Mouse (Mus musculus) liver, postnatal 0 days (tissue): ENCODE data around the gene Csf1. TPM values are rescaled to one million over a fixed set of nuclear protein-coding genes. Genes with fewer than 3 reads are reported as not detected.

ENCODE experiments used
- ATAC-seq: fragments of 200-750 bp; cut with Nextera tagmentation; 2 replicates; pipeline ENCODE4 v1.8.0; 2017; ENCODE audit warnings: mild to moderate bottlenecking, moderate library complexity
- DNase-seq: peaks from one replicate; pipeline ENCODE4 v3.0.0-alpha.2; 2016
- H3K27ac ChIP-seq: fragments of 300-500 bp; sonication (generic); 2 replicates; pipeline ENCODE4 v1.5.1; 2014; ENCODE audit warnings: antibody characterized with exemption, moderate library complexity, mild to moderate bottlenecking, low read depth
- H3K27me3 ChIP-seq: fragments of 300-500 bp; sonication (generic); 2 replicates; pipeline ENCODE4 v1.6.1; 2014; ENCODE audit warnings: low read length, control low read depth, mixed read lengths; ENCODE audit not compliant: insufficient read depth
- H3K36me3 ChIP-seq: fragments of 300-500 bp; sonication (generic); replicated peaks from 2 replicates; pipeline ENCODE4 v1.6.1; 2014; ENCODE audit warnings: mild to moderate bottlenecking, control low read depth, low read length, moderate library complexity, mixed read lengths; ENCODE audit not compliant: insufficient read depth
- H3K4me1 ChIP-seq: fragments of 300-500 bp; sonication (generic); 2 replicates; pipeline ENCODE4 v1.6.1; 2014; ENCODE audit warnings: antibody characterized with exemption, mild to moderate bottlenecking, control low read depth; ENCODE audit not compliant: insufficient read depth
- H3K4me2 ChIP-seq: fragments of 300-500 bp; sonication (generic); 2 replicates; pipeline ENCODE4 v1.6.1; 2014; ENCODE audit warnings: low read depth, mild to moderate bottlenecking, low read length, moderate library complexity, mixed read lengths
- H3K4me3 ChIP-seq: fragments of 300-500 bp; sonication (generic); 2 replicates; pipeline ENCODE4 v1.5.1; 2014; ENCODE audit warnings: low read depth, low read length
- H3K9ac ChIP-seq: fragments of 300-500 bp; sonication (generic); replicated peaks from 2 replicates; pipeline ENCODE4 v1.6.1; 2014; ENCODE audit warnings: mild to moderate bottlenecking, moderate library complexity
- H3K9me3 ChIP-seq: fragments of 300-500 bp; sonication (generic); 2 replicates; pipeline ENCODE4 v1.6.1; 2016; ENCODE audit warnings: mild to moderate bottlenecking, control low read depth, low read length, mixed read lengths
- CTCF ChIP-seq: sonication (generic); IDR thresholded peaks from 2 replicates; pipeline ENCODE4 v1.5.1; 2016; ENCODE audit warnings: antibody characterized with exemption, low read depth
- EP300 ChIP-seq: IDR thresholded peaks from 2 replicates; pipeline ENCODE4 v1.6.1; 2016; ENCODE audit warnings: antibody characterized with exemption, low read depth, mild to moderate bottlenecking
- WGBS: fragments of 180-500 bp; shearing (Covaris S2); extraction: QIAGEN DNeasy Blood & Tissue Kit; methylation state at CpG from one replicate; pipeline ENCODE4 v1.1.7; 2014; ENCODE audit not compliant: insufficient replicate concordance; 5-methylcytosine and 5-hydroxymethylcytosine counted together
- polyA plus RNA-seq: library from polyadenylated mRNA; unstranded; fragments of >200 nt; fragmentation: Nextera tagmentation; extraction: Ambion mirVana; gene quantifications from 2 replicates; pipeline ENCODE4 v1.2.1, GENCODE M21; 2015

Gene Csf1
- polyA plus RNA-seq, 1 experiment from 2014 or later = 7.2 TPM

DNA sequence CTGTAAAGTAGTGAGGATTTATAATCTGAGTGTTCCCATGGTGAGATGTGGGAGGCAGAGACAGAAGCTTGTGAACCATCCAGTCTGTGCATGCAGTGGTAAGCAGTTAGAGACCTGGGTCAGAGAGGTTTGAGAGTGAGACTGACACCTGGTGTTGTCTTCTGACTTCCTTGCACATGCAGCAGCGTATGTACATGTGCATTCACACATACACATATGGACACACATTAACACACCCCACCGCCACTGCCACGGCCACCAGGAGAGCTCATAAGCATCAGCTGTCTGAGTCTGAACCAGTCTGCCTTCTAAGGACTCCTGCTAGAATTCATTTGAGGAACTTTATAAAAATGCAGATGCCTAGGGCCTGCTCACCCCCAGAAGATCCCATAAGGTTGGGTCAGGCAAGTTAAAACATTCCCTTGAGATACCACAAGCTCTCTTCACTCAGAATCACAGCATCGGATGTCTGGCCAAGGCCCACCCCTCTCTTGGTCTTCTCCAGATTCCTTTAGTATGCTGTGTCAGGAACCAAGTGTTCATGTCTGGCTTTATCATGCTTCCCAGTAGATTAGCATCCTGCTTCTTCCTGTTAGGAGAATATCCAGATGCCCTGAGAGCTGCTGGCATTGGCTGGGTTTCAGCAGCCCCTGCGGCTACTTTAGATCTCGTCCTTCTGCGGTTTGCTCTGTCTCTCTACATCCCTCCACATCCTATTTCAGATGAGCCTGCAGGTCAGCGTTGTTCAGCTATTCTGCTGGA is 42.1 kb upstream of the Csf1 start:
- DNase-seq (no peak), ATAC-seq (no peak)
- TF ChIP-seq EP300 = no peak
- no peak for TF ChIP-seq CTCF
- no peaks in the 10 kb centered on the region for H3K36me3 ChIP-seq
- no peaks in the 10 kb centered on the region for H3K27me3 ChIP-seq
- H3K9me3 ChIP-seq = no peaks in the 10 kb centered on the region
- H3K9ac ChIP-seq = no peak overlapping the region
- no peak overlapping the region for H3K4me3 ChIP-seq
- WGBS = 73% methylated on average over 8 of the region's 8 CpGs
- no peak overlapping the region for H3K4me2 ChIP-seq
- peaks cover 5% of the 10 kb centered on the region; the same call in 1 of the 2 replicates for H3K4me1 ChIP-seq
- H3K27ac ChIP-seq = no peak overlapping the region

DNA sequence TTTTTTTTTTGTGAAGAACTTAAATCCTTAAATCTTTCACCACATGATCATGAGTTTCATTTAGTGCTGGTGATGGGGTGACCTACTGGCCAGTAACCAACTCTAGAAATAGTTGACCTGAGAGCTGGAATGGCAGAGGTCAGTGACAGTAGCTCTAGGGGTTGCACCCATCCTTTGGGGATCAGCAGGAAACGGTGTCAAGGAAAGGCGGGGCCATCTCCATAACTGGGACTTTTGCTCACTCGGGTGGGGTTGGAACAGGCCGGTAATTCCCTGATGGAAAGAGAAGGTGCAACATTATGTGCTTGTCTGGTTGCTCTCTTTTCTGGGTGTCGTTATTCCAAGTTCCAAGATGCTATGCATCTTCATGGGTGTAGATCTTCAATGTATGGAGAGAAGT is 38.7 kb upstream of the Csf1 start:
- DNase-seq (no peak), ATAC-seq (no peak)
- no peak for TF ChIP-seq CTCF
- no peak for TF ChIP-seq EP300
- Histone ChIP-seq H3K9ac (no peak overlapping the region), H3K27ac (no peak overlapping the region), H3K27me3 (no peaks in the 10 kb centered on the region), H3K4me2 (no peak overlapping the region), H3K4me3 (no peak overlapping the region), H3K4me1 (peaks cover 5% of the 10 kb centered on the region; the same call in 1 of the 2 replicates), H3K9me3 (no peaks in the 10 kb centered on the region), H3K36me3 (no peaks in the 10 kb centered on the region)
- WGBS = 78% methylated on average over 5 of the region's 5 CpGs

DNA sequence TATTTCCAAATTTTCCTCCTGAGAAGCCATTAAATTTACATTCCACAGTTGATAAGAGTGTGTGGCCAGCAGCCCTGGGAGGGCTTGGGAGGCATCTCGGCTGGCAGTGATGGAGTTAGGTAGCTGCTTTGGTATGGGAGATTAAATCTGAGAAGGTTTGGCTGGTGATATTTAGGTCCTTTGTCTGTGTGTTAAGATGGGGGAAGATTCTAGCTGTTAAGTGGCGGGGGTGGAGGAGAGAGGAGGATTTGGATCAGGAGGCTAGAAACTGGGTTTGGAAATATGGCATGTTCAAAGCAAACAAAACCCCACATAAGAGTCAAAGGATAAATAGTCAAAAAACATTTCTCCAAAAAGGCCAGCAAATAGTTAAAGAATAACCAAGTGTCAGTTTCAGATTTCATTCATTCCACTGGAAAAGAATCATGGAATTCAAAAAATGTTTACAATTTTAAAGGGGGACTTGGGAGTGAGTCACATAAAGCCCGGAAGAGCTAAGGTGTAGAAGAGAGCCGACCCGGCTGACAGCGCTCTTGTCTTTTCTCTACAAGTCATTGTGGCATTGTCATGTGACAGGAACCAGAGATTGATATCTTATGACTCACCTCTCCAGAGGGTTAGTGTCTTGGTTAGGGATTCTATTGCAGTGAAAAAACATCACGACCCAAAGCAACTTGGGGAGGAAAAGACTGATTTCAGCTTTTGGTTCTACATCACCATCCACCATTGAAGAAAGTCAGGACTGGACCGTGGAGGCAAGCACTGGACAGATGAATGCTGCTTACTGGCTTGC is 36.1 kb upstream of the Csf1 start:
- H3K27me3 ChIP-seq = no peaks in the 10 kb centered on the region
- no peak overlapping the region for H3K9ac ChIP-seq
- no peaks in the 10 kb centered on the region for H3K9me3 ChIP-seq
- H3K36me3 ChIP-seq = no peaks in the 10 kb centered on the region
- WGBS = 58% methylated on average over 8 of the region's 8 CpGs
- peaks cover 12% of the 10 kb centered on the region for H3K4me1 ChIP-seq
- H3K4me2 ChIP-seq = no peak overlapping the region
- no peak for TF ChIP-seq EP300
- TF ChIP-seq CTCF = no peak
- no peak overlapping the region for H3K27ac ChIP-seq
- ATAC-seq = no peak
- no peak overlapping the region for H3K4me3 ChIP-seq
- no peak for DNase-seq

DNA sequence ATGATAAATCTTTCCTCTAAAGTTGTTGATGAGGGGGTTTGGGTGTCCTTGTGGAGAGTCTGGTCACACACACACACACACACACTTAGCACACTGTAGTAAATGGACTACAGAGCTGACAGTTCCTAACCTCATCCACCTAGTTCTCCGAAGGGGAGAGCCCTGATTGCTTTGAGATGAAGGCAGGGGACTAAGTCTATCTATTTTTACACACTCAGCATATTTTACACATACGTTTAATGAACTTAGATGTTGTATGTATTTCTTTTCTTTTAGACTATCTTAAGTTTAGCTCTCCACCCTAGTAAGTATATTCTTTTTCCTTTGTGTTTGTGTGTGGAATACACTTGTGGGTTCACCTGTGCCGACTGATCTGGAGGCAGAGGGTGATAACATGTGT is 34.6 kb upstream of the Csf1 start:
- TF ChIP-seq CTCF = no peak
- no peak for TF ChIP-seq EP300
- Histone ChIP-seq H3K4me3 (no peak overlapping the region), H3K27ac (no peak overlapping the region), H3K4me2 (no peak overlapping the region), H3K9ac (no peak overlapping the region), H3K36me3 (no peaks in the 10 kb centered on the region), H3K4me1 (peaks cover 18% of the 10 kb centered on the region), H3K27me3 (no peaks in the 10 kb centered on the region), H3K9me3 (no peaks in the 10 kb centered on the region)
- DNase-seq (no peak), ATAC-seq (no peak)
- WGBS = 85% methylated on average over 3 of the region's 3 CpGs

DNA sequence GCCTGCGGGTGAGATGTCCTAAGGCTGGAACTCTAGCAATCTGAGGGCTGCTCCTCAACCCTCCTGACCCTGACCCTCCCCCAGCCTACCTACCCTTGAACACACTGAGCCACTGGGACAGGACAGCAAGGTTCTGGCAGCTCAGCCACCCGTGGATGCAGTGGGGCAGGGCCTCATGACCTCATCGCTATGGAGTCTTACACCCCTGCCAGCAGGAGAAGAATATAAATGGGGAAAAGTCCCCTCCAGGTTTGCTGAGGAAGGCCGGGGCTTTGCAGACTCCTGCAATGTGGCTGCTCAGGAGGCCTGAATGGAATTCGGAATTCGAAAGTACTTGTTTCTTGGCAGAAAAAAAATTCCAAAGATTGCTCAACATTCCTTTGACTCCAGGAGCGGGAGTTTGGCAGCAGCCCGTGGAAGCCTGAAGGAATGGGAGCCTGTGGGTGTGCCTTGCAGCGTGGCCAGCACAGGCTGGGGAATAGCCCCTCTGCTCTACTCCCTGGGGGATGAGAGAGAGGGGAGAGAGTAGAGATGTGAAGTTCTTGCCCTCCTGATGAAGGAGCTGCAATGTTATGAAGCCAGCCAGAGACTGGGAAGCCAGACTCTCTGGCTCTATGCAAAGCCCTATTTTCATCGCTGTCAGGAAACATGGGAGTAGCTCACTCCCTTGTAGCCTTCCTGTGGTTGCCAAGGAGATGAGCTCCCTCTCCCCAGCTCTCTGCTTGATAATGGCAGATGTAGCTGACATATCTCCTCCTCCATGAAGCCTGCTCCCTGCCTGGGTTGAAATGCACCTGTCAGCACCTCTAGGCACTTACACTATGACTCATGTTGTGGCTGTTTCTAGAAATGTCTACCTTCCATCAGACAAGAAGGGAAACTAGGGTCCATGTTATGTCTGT is 33.3 kb upstream of the Csf1 start:
- Histone ChIP-seq H3K27me3 (no peaks in the 10 kb centered on the region), H3K4me3 (no peak overlapping the region), H3K9me3 (no peaks in the 10 kb centered on the region), H3K27ac (no peak overlapping the region), H3K9ac (no peak overlapping the region; the same call in 1 of the 2 replicates), H3K36me3 (no peaks in the 10 kb centered on the region), H3K4me2 (no peak overlapping the region), H3K4me1 (peaks cover 28% of the 10 kb centered on the region)
- WGBS = 47% methylated on average over 10 of the region's 10 CpGs
- TF ChIP-seq CTCF = no peak
- TF ChIP-seq EP300 = no peak
- no peak for DNase-seq
- ATAC-seq = no peak
